Mouse (Mus musculus) hindbrain, embryonic 10.5 days (tissue): ENCODE measurements around the gene Bud13. TPM values are rescaled to one million over a fixed set of nuclear protein-coding genes. Genes with fewer than 3 reads are reported as not detected.

ENCODE experiments used
- DNase-seq: peaks from one replicate; pipeline ENCODE4 v3.0.0-alpha.2; 2017; ENCODE audit warnings: low spot score
- H3K27ac ChIP-seq: fragments of 300-500 bp; sonication (generic); 2 replicates; pipeline ENCODE4 v1.5.1; 2016; ENCODE audit warnings: mild to moderate bottlenecking, moderate library complexity
- H3K27me3 ChIP-seq: fragments of 300-500 bp; sonication (generic); 2 replicates; pipeline ENCODE4 v1.6.1; 2016; ENCODE audit warnings: mild to moderate bottlenecking; ENCODE audit not compliant: poor library complexity, insufficient read depth, severe bottlenecking
- H3K36me3 ChIP-seq: fragments of 300-500 bp; sonication (generic); 2 replicates; pipeline ENCODE4 v1.6.1; 2016; ENCODE audit warnings: mild to moderate bottlenecking, moderate library complexity
- H3K4me1 ChIP-seq: fragments of 300-500 bp; sonication (generic); replicated peaks from 2 replicates; pipeline ENCODE4 v1.6.1; 2016; ENCODE audit warnings: mild to moderate bottlenecking
- H3K4me3 ChIP-seq: fragments of 300-500 bp; sonication (generic); 2 replicates; pipeline ENCODE4 v1.5.1; 2016; ENCODE audit warnings: mild to moderate bottlenecking, moderate library complexity
- H3K9me3 ChIP-seq: fragments of 300-500 bp; sonication (generic); 2 replicates; pipeline ENCODE4 v1.6.1; 2016; ENCODE audit warnings: mild to moderate bottlenecking, moderate library complexity
- WGBS: fragments of 180-500 bp; shearing (Covaris S2); methylation state at CpG from one replicate; pipeline ENCODE4 v1.1.7; 2016; 5-methylcytosine and 5-hydroxymethylcytosine counted together
- polyA plus RNA-seq: library from polyadenylated mRNA; unstranded; fragments of >200 nt; fragmentation: Nextera tagmentation; extraction: Ambion mirVana; gene quantifications from 2 replicates; pipeline ENCODE4 v1.2.1, GENCODE M21; 2016

The Bud13 gene
- 28.6 and 30.5 TPM in 2 replicates for polyA plus RNA-seq

DNA sequence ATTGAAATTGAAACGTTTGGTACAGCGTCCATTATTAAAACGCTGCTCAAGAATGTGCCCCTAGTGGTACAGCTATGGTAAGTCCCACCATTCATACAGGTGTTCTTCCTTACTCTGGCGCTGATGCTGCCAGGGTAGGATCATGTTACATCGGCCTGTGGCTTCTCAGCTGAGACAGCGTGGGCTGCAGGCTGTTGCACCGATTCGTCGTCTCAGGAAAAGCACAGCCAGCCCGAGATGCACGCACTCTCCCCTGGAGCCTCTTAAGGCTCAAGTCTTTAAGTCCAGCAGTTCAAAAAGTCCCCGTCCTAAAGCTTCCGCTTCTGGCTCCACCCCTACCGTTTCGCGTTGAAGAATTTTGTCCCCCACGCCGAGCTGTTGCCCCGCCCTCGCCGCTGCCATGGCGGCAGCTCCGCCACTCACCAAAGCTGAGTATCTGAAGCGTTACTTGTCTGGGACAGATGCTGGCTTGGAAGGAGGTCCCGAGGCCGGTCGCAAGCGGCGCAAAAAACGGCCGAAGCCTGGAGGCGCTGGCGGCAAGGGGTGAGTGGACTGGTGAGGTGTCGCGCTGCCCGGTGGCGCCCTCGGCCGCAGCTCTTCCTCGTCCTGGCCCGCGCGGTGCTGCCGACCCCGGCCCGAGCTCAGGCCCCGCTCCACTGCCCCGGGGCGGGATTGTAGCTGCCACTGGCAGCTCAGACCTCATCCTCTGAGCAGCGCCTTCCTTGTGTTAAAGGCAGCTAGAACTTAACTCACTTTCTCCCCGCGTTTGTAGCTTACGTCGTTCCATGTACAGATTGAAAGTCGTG lies at the start of gene Bud13:
Gene Bud13 (plus strand): TSS at position 378 of the 806 bp plus-strand sequence.
- Histone ChIP-seq H3K9me3 (no peaks in the 10 kb centered on the region), H3K36me3 (peaks cover 62% of the 10 kb centered on the region), H3K27ac (peak within 1 kb of the TSS; percentile 94), H3K27me3 (no peaks in the 10 kb centered on the region), H3K4me3 (peak within 1 kb of the TSS; percentile 94), H3K4me1 (peaks cover 21% of the 10 kb centered on the region)
- DNase-seq: peak; percentile 93
- under 1% methylated on average over 55 of the region's 55 CpGs for WGBS

DNA sequence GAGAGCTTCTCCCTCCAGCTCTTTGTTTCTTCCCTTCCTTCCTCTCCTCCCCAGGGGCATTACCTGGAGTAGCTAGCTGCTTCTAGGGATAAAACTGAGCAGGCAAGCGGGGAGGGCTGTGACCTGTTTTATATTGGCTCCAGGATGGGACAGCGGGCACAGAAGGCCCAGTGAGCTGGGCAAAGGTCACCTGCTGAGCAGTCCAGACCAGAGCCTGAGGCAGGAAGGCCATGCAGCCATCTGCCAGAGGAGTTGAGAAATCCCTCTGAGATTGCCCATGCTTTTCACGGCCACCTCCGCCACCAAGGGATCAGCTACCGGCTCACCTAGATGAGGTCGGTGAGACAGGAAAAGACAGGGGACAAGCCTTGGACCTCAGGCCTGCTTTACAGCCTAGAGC lies 47.6 kb upstream of the Bud13 start:
- no peaks in the 10 kb centered on the region for H3K9me3 ChIP-seq
- H3K4me3 ChIP-seq: no peak overlapping the region
- WGBS: 84% methylated on average over 6 of the region's 6 CpGs
- DNase-seq: no peak
- H3K27me3 ChIP-seq: peaks cover 21% of the 10 kb centered on the region
- H3K27ac ChIP-seq: peak overlapping the region; percentile 23; the same call in 1 of the 2 replicates
- H3K4me1 ChIP-seq: peaks cover 16% of the 10 kb centered on the region
- H3K36me3 ChIP-seq: no peaks in the 10 kb centered on the region

DNA sequence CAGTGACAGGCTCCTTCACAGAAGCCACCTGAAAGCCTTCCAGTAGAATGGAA lies 47.4 kb upstream of the Bud13 start, which contains the start of gene Apoc3:
Gene Apoc3 (minus strand): TSS at position 41 of the 53 bp plus-strand sequence.
- Histone ChIP-seq H3K4me1 (peaks cover 14% of the 10 kb centered on the region), H3K27me3 (peaks cover 19% of the 10 kb centered on the region), H3K27ac (peak within 1 kb of the TSS; percentile 23; the same call in 1 of the 2 replicates), H3K36me3 (no peaks in the 10 kb centered on the region), H3K4me3 (no peak within 1 kb of the TSS), H3K9me3 (no peaks in the 10 kb centered on the region)
- no peak for DNase-seq

DNA sequence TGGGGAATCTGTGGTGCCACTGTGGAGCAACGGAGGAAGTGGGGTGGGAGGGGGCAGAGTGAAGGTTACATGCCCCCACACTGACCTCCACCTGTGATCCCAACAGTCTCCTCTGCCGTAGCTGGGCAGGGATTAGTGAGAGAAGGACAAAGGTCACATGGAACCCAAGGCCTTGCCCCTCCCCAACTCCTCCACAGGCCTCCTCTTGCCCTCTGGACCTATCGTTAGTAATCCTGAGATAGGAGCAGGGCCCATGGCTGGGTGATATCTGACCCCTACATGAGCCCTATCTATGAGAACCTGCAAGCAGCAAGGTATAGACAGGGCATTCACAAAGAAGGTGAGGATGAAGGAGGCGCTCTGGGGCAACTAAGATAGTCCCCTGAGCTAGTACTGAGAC lies 47.2 kb upstream of the Bud13 start:
- peaks cover 12% of the 10 kb centered on the region for H3K4me1 ChIP-seq
- no peak for DNase-seq
- H3K4me3 ChIP-seq: no peak overlapping the region
- H3K9me3 ChIP-seq: no peaks in the 10 kb centered on the region
- no peaks in the 10 kb centered on the region for H3K36me3 ChIP-seq
- WGBS: 64% methylated on average over 4 of the region's 4 CpGs
- H3K27me3 ChIP-seq: peaks cover 17% of the 10 kb centered on the region
- no peak overlapping the region for H3K27ac ChIP-seq

DNA sequence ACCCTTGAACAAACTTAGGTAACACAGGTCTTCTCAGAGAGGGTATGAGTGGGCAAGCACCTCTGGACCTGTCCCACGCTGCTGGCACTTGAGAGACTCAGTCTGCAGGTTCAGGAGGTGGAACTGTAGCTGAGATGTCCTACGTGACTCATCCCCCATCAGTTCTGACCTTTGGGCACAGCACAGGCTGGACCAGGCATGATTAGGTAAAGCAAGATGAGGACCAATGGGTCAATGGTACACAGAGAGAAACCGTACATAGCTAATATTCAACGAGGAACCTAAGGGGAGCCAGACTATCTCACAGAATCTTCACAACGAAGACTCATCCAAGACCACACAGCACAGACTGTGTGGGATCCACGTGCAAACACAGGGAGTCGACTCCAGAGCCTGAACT lies 44.0 kb upstream of the Bud13 start:
- no peak overlapping the region for H3K4me3 ChIP-seq
- no peaks in the 10 kb centered on the region; the same call in 1 of the 2 replicates for H3K27me3 ChIP-seq
- no peaks in the 10 kb centered on the region for H3K9me3 ChIP-seq
- no peaks in the 10 kb centered on the region for H3K36me3 ChIP-seq
- WGBS: 91% methylated on average over 7 of the region's 7 CpGs
- H3K27ac ChIP-seq: no peak overlapping the region
- H3K4me1 ChIP-seq: peaks cover 19% of the 10 kb centered on the region; the same call in 1 of the 2 replicates
- DNase-seq: no peak

DNA sequence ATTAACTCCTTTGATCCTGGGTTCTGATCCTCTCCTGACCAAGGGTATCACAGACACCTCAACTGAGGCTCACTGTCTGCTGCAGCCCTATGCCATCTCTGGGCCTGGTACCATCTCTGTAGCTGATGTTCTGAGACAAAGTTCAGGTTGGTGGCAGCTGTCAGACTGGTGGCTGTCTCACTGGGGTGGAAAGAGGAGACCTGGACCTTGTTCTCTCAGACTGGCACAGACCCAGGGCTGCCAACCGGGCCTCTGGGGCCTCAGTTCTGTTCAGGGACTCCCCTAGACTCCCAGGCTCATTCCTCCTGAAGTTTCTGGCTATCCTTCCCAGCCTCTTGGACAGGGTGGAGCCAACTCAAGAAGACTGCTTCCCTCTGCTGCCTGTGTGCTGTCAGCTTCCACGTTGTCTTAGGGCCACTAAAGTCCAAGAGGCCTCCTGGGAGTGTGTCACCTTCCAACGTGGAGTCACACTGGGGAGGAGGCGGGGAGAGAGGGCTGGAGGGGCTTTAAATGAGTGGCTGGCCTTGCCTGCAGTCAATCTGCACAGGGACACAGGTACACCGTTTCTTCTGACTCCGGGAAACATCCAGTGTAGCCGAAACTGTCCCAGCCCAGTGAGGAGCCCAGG lies 42.2 kb upstream of the Bud13 start, which contains the start of gene Apoa4:
Gene Apoa4 (plus strand): TSS at position 171 of the 628 bp plus-strand sequence.
- H3K4me1 ChIP-seq: peaks cover 21% of the 10 kb centered on the region; the same call in 1 of the 2 replicates
- H3K36me3 ChIP-seq: no peaks in the 10 kb centered on the region
- 73% methylated on average over 7 of the region's 7 CpGs for WGBS
- DNase-seq: no peak
- no peaks in the 10 kb centered on the region for H3K27me3 ChIP-seq
- H3K4me3 ChIP-seq: no peak within 1 kb of the TSS
- H3K27ac ChIP-seq: no peak within 1 kb of the TSS
- no peaks in the 10 kb centered on the region for H3K9me3 ChIP-seq

DNA sequence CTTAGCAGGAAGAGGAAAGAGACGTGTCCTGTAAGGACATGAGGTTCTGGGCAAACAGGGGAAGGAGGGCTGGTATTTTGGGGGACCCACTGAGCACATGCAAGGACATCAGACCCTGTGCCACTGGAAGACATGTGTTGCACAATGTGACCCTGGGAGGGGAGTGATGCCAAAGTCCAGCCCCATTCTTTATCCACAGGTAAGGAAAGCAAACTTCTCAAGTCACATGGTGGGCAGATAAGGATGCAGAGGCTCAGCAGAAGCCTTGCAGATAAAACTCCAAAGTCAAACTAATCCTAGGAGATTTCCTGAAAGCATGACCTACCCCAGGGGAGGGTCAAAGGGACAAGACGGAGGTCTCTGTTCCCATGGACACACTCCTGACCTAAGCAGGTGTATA lies 41.0 kb upstream of the Bud13 start:
- Histone ChIP-seq H3K36me3 (no peaks in the 10 kb centered on the region), H3K4me3 (no peak overlapping the region), H3K9me3 (no peaks in the 10 kb centered on the region), H3K27ac (no peak overlapping the region), H3K27me3 (no peaks in the 10 kb centered on the region), H3K4me1 (peaks cover 18% of the 10 kb centered on the region; the same call in 1 of the 2 replicates)
- no peak for DNase-seq
- WGBS: 84% methylated on average over 2 of the region's 2 CpGs

DNA sequence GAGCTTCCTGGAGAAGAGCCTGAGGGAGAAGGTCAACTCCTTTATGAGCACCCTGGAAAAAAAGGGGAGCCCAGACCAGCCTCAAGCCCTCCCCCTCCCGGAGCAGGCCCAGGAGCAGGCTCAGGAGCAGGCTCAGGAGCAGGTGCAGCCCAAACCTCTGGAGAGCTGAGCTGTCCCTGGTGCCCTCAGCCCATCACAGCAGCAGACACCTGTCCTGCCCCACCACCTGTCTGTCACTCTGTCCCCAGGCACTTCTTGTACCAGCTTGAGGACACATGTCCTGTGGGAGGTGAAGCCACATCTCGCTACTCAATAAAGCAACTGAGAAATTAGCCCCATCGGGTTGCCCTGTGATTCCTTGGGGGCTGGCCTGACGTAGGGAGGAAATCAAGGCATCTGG lies 39.7 kb upstream of the Bud13 start:
- no peaks in the 10 kb centered on the region for H3K36me3 ChIP-seq
- H3K4me3 ChIP-seq: no peak overlapping the region
- no peak for DNase-seq
- no peaks in the 10 kb centered on the region for H3K9me3 ChIP-seq
- no peaks in the 10 kb centered on the region; the same call in 1 of the 2 replicates for H3K27me3 ChIP-seq
- H3K4me1 ChIP-seq: peaks cover 20% of the 10 kb centered on the region; the same call in 1 of the 2 replicates
- whole genome bisulfite sequencing: 68% methylated on average over 4 of the region's 4 CpGs
- no peak overlapping the region for H3K27ac ChIP-seq

DNA sequence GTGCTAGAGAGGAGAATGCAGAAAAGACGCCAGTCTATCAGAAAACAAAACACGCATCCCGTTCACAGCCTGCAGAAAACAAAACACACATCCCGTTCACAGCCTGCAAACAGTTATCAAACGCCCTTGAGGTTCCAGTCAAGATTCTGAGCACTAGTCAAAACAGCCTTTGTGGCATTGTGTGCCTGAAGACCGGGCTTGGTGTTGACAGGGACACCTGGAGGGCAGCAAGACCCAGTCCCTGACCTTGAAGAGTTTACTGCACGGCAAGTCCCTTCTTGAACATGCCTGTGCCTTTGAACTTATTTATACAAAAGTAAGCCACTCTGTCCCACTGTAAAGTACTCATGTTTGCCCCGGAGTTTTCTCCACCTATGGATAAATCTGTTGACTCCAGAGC lies 39.2 kb upstream of the Bud13 start:
- WGBS: 58% methylated on average over 8 of the region's 8 CpGs

DNA sequence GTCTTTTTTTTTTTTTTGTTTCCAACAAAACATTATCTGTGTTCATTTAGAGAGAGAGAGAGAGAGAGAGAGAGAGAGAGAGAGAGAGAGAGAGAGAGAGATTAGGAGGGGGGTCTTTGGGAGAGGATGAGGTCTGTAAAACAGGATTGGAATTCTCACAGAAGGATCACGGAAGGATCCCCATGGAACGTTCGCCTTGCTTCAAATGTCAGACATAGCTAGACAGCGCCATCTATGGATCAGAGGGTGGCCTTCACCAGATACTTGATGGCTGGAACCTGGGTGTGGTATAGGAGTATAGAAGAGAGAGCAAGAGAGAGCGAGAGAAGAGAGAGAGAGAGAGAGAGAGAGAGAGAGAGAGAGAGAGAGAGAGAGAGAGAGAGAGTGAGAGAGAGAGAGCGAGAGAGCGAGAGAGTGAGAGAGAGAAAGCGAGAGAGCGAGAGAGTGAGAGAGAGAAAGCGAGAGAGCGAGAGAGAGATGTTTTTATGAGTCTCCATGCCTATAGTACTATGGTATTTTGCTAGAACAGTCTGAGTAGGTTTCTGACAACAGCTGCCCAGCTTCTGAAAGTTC lies 36.0 kb upstream of the Bud13 start:
- WGBS: 31% methylated on average over 11 of the region's 11 CpGs
- H3K27ac ChIP-seq: no peak overlapping the region
- H3K27me3 ChIP-seq: no peaks in the 10 kb centered on the region; the same call in 1 of the 2 replicates
- H3K4me1 ChIP-seq: peaks cover 18% of the 10 kb centered on the region; the same call in 1 of the 2 replicates
- no peaks in the 10 kb centered on the region for H3K36me3 ChIP-seq
- no peak overlapping the region for H3K4me3 ChIP-seq
- DNase-seq: peak; percentile 67
- H3K9me3 ChIP-seq: no peaks in the 10 kb centered on the region

More for the DNA sequence above, 39.2 kb upstream of the Bud13 start:
- H3K9me3 ChIP-seq: no peaks in the 10 kb centered on the region
- no peak overlapping the region for H3K27ac ChIP-seq
- no peaks in the 10 kb centered on the region; the same call in 1 of the 2 replicates for H3K27me3 ChIP-seq
- no peak overlapping the region for H3K4me3 ChIP-seq
- H3K4me1 ChIP-seq: peaks cover 20% of the 10 kb centered on the region; the same call in 1 of the 2 replicates
- DNase-seq: no peak
- H3K36me3 ChIP-seq: no peaks in the 10 kb centered on the region

DNA sequence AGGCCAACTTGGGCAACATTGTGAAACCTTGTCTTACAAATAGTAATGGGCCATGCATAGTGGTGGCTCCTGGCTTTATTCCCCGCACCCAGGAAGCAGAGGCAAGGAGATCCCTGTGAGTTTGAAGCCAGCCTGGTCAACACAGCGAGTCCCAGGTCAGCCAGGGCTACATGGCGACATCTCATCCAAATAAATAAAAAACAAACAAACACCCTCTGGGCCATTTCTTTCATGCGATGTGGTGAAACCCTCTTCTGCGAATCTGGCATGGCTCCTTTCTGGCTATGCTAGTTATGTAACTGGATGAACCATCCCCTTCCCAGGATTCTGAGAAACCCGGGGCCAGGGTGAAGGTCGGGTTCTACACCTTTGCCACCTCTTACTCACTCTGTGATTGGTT lies 26.6 kb upstream of the Bud13 start:
- Histone ChIP-seq H3K4me3 (no peak overlapping the region), H3K4me1 (peaks cover 9% of the 10 kb centered on the region; the same call in 1 of the 2 replicates), H3K27ac (no peak overlapping the region), H3K36me3 (no peaks in the 10 kb centered on the region), H3K27me3 (no peaks in the 10 kb centered on the region), H3K9me3 (no peaks in the 10 kb centered on the region)
- no peak for DNase-seq
- 91% methylated on average over 7 of the region's 7 CpGs for WGBS

DNA sequence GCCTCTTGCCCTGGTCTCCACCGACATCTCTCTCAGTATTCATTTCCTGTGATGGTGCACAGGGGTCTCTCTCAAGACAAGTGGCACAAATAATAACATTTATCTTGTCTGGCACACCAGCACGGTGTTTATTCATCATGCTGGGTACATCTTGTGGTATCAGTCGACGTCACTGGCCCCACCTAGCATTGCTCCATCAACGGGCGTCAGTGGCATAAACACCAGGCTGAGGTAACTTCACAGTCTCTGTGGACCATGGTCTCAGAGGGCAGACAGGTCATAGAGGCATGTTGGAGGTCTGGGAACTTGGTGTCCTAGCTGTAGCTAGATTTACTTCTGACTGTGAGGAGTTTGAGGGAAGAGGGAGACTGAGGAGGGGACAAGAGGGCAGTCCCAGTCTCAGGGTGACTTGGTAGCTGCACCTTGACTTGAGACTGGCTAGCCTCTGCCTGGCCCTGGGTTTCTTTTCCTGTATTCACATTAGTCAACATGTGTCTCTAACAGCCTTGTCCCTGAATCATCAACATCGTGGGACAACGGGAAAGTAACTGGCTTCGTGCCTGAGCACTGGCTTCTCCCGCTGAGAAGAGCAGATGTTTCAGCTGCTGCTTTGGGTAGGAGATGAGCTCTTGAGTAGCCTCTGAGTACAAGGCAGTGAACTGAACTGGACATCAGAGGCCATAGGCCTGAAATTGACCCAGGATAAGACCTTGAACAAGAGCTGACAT lies 26.0 kb upstream of the Bud13 start:
- Histone ChIP-seq H3K27ac (0 out of 2 replicates have a peak overlapping the region, but pooled peaks have one; percentile 6), H3K9me3 (no peaks in the 10 kb centered on the region), H3K4me3 (no peak overlapping the region), H3K36me3 (no peaks in the 10 kb centered on the region), H3K27me3 (no peaks in the 10 kb centered on the region), H3K4me1 (peaks cover 9% of the 10 kb centered on the region; the same call in 1 of the 2 replicates)
- no peak for DNase-seq
- 89% methylated on average over 10 of the region's 10 CpGs for WGBS
